Mouse (Mus musculus): ENCODE data around the gene Scml4.

DNA sequence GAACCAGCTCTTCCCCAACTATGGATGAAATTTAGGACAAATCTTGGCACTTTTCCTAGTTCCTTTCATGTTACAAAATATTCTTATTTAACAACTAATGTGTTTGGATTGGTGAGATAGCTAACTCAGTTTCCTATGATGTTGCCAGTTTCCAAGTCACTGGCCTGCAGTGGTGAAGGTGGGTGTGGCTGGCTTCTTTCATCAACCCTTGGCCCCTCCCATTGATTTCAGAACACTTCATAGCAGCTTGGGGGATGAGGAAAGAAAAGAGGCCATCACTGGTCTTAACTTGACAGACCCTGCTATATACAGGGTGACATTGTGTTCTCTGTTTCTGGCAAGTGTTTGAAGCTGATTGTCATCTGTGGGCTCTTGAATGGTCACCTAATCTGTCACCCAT, 76.0 kb downstream of the Scml4 start:
- no peak for TF ChIP-seq CTCF (IDR thresholded peaks at IDR 0.05)
- TF ChIP-seq POLR2A (IDR thresholded peaks at IDR 0.05; ENCODE audit: insufficient read depth, low read depth, low read length): no peak
